Mouse (Mus musculus) kidney, postnatal 36 days (tissue): Measurements from ENCODE around the gene Tcaf3.
A peak's percentile ranks its signal among the peaks of the same experiment; 100 is the strongest.

Experiments
- DNase-seq, 2 experiments: peaks; one replicate each; pipeline ENCODE4 v3.0.0; 2021 to 2022; ENCODE audit warnings: mixed read lengths in 2 of 2

Tcaf3 gene

GRCm38 (mm10) chr6:42597592-42597991 lies at the start of gene Tcaf3:
Gene Tcaf3, minus strand, starts transcription at chr6:42597692.
- DNase-seq, result no peak

GRCm38 (mm10) chr6:42644912-42645549 lies 47.5 kb upstream of the Tcaf3 start, which contains the start of gene Tcaf2:
Gene Tcaf2, minus strand, starts transcription at chr6:42645254.
- DNase-seq, result peak; percentile 92

- no peak for DNase-seq
These were observed 36.9 kb upstream of the Tcaf3 start for GRCm38 (mm10) chr6:42634393-42634792.

- peak in 1 of 2 experiments; percentile 7 for DNase-seq
These were observed 33.9 kb upstream of the Tcaf3 start for GRCm38 (mm10) chr6:42631395-42631794.

GRCm38 (mm10) chr6:42616904-42617303 lies 19.4 kb upstream of the Tcaf3 start:
- DNase-seq, result no peak

GRCm38 (mm10) chr6:42612218-42612617 lies 14.7 kb upstream of the Tcaf3 start:
- DNase-seq, result peak in 1 of 2 experiments; percentile 17

- no peak for DNase-seq
These were observed 13.5 kb upstream of the Tcaf3 start for GRCm38 (mm10) chr6:42610954-42611522.

- no peak for DNase-seq
These were observed 4.2 kb downstream of the Tcaf3 start for GRCm38 (mm10) chr6:42593138-42593882.

GRCm38 (mm10) chr6:42586569-42586968 lies 10.9 kb downstream of the Tcaf3 start:
- DNase-seq, result no peak

- peak; percentile 38 to 82 for DNase-seq
These were observed 14.0 kb downstream of the Tcaf3 start for GRCm38 (mm10) chr6:42583488-42583872.

- no peak for DNase-seq
These were observed 14.6 kb downstream of the Tcaf3 start for GRCm38 (mm10) chr6:42582741-42583487.

- no peak for DNase-seq
These were observed 18.8 kb downstream of the Tcaf3 start for GRCm38 (mm10) chr6:42578678-42579077.

GRCm38 (mm10) chr6:42577433-42577832 lies 20.1 kb downstream of the Tcaf3 start:
- DNase-seq, result no peak

- no peak for DNase-seq
These were observed 29.3 kb downstream of the Tcaf3 start for GRCm38 (mm10) chr6:42568205-42568604.

- DNase-seq, result no peak
These were observed 31.4 kb downstream of the Tcaf3 start for GRCm38 (mm10) chr6:42566076-42566598.

- DNase-seq, result no peak
These were observed 35.2 kb downstream of the Tcaf3 start for GRCm38 (mm10) chr6:42562280-42562679.

GRCm38 (mm10) chr6:42560885-42561284 lies 36.6 kb downstream of the Tcaf3 start:
- DNase-seq, result no peak

GRCm38 (mm10) chr6:42558641-42559040 lies 38.9 kb downstream of the Tcaf3 start:
- DNase-seq, result no peak

- DNase-seq, result peak in 1 of 2 experiments; percentile 6
These were observed 50.0 kb downstream of the Tcaf3 start, which contains the start of gene Olfr455 for GRCm38 (mm10) chr6:42547461-42547860. Gene Olfr455, minus strand, starts transcription at chr6:42547587.

GRCm38 (mm10) chr6:42546180-42546579 lies 51.3 kb downstream of the Tcaf3 start:
- DNase-seq, result no peak

- peak in 1 of 2 experiments; percentile 32 for DNase-seq
These were observed 52.0 kb downstream of the Tcaf3 start for GRCm38 (mm10) chr6:42545451-42545885.

- DNase-seq, result no peak
These were observed 52.6 kb downstream of the Tcaf3 start for GRCm38 (mm10) chr6:42544846-42545245.
